Mouse (Mus musculus): ENCODE data around the gene Cel.
A peak's percentile ranks its signal among the peaks of the same experiment; 100 is the strongest.

GRCm38 (mm10) chr2:28576815-28577214 is 13.6 kb upstream of the Cel start:
- no peak for TF ChIP-seq CTCF (IDR thresholded peaks at IDR 0.05)
- 0 out of 2 replicates have a peak, but pooled peaks have one; percentile 46 for TF ChIP-seq EP300 (IDR thresholded peaks at IDR 0.05)
